Mouse (Mus musculus) CH12.LX (cell line): Measurements from ENCODE around the gene H2-Oa. TPM values are rescaled to one million over a fixed set of nuclear protein-coding genes. Genes with fewer than 3 reads are reported as not detected.

Source experiments
- DNase-seq: peaks from one replicate; pipeline ENCODE4 v3.0.0-alpha.2; 2013; ENCODE audit errors: extremely low read depth
- H3K27ac ChIP-seq: 2 replicates; pipeline ENCODE4 v1.5.1; 2012; ENCODE audit warnings: low read depth, mild to moderate bottlenecking, control low read depth, moderate library complexity; ENCODE audit not compliant: insufficient read depth
- H3K27me3 ChIP-seq: replicated peaks from 2 replicates; pipeline ENCODE3; 2012; ENCODE audit warnings: inconsistent platforms
- H3K36me3 ChIP-seq, 2 experiments: replicated peaks in 1 of 2; 2 replicates each; pipeline versions ENCODE3 to v1.6.1; 2012; ENCODE audit warnings: inconsistent platforms in 1 of 2, low read length in 1 of 2, mild to moderate bottlenecking in 1 of 2, mixed read lengths in 1 of 2, moderate library complexity in 1 of 2; ENCODE audit not compliant: control insufficient read depth in 1 of 2, insufficient read depth in 1 of 2
- H3K4me1 ChIP-seq, 2 experiments: 2 replicates each; pipeline ENCODE4 v1.6.1; 2012; ENCODE audit warnings: inconsistent platforms in 1 of 2, moderate library complexity in 1 of 2; ENCODE audit not compliant: insufficient read depth in 2 of 2, control insufficient read depth in 1 of 2
- H3K4me2 ChIP-seq: 2 replicates; pipeline ENCODE4 v1.6.1; 2012; ENCODE audit warnings: low read depth, mild to moderate bottlenecking, control low read depth; ENCODE audit not compliant: poor library complexity, insufficient read depth, severe bottlenecking
- H3K4me3 ChIP-seq, 3 experiments: fragments of 150-350 bp in 1 of 3; sonication (generic) in 1 of 3; replicated peaks in 1 of 3; 2 replicates each; pipeline versions ENCODE3 to v1.5.1; 2011 to 2012; ENCODE audit warnings: low read depth in 2 of 3, low read length in 2 of 3, mild to moderate bottlenecking in 2 of 3, moderate library complexity in 2 of 3, control low read depth in 1 of 3, improper control_type of control experiment in 1 of 3, inconsistent platforms in 1 of 3, mixed read lengths in 1 of 3; ENCODE audit not compliant: poor library complexity in 1 of 3
- H3K79me2 ChIP-seq: replicated peaks from 2 replicates; pipeline ENCODE4 v1.6.1; 2012; ENCODE audit warnings: mild to moderate bottlenecking, moderate library complexity; ENCODE audit not compliant: control insufficient read depth, poor library complexity, insufficient read depth, severe bottlenecking; ENCODE audit errors: extremely low read depth
- H3K9ac ChIP-seq: 2 replicates; pipeline ENCODE4 v1.6.1; 2012; ENCODE audit warnings: low read depth, mild to moderate bottlenecking, control low read depth, moderate library complexity; ENCODE audit not compliant: insufficient read depth
- H3K9me3 ChIP-seq: replicated peaks from 2 replicates; pipeline ENCODE3; 2012; ENCODE audit warnings: low read length, inconsistent platforms, mixed read lengths
- BHLHE40 ChIP-seq: IDR thresholded peaks from 2 replicates; pipeline ENCODE4 v1.6.1; 2011; ENCODE audit warnings: mild to moderate bottlenecking, low read depth, low read length, improper control_type of control experiment
- CHD1 ChIP-seq: IDR thresholded peaks from 2 replicates; pipeline ENCODE4 v1.6.1; 2012; ENCODE audit warnings: low read depth, low read length, improper control_type of control experiment, inconsistent platforms
- CHD2 ChIP-seq: IDR thresholded peaks from 2 replicates; pipeline ENCODE4 v1.6.1; 2011; ENCODE audit warnings: low read length, improper control_type of control experiment
- E2F4 ChIP-seq: IDR thresholded peaks from 2 replicates; pipeline ENCODE4 v1.6.1; 2011; ENCODE audit warnings: low read depth, low read length, improper control_type of control experiment; ENCODE audit not compliant: insufficient replicate concordance
- ELF1 ChIP-seq: IDR thresholded peaks from 2 replicates; pipeline ENCODE4 v1.6.1; 2014; ENCODE audit warnings: low read depth, mild to moderate bottlenecking, inconsistent platforms, low read length, improper control_type of control experiment
- ETS1 ChIP-seq: conservative IDR thresholded peaks from 2 replicates; pipeline ENCODE4 v1.6.1; 2012; ENCODE audit warnings: low read depth, mild to moderate bottlenecking, inconsistent platforms, low read length, improper control_type of control experiment, moderate library complexity
- GABPA ChIP-seq: IDR thresholded peaks from 2 replicates; pipeline ENCODE4 v1.6.1; 2012; ENCODE audit warnings: low read depth, low read length, improper control_type of control experiment, inconsistent platforms; ENCODE audit not compliant: insufficient replicate concordance
- HCFC1 ChIP-seq: IDR thresholded peaks from 2 replicates; pipeline ENCODE4 v1.6.1; 2012; ENCODE audit warnings: low read depth, mild to moderate bottlenecking, inconsistent platforms, low read length, improper control_type of control experiment
- IRF4 ChIP-seq: IDR thresholded peaks from 2 replicates; pipeline ENCODE4 v1.6.1; 2014; ENCODE audit warnings: low read depth, mild to moderate bottlenecking, inconsistent platforms, low read length, improper control_type of control experiment
- JUN ChIP-seq: IDR thresholded peaks from 2 replicates; pipeline ENCODE4 v1.6.1; 2011; ENCODE audit warnings: low read depth, mild to moderate bottlenecking, low read length, improper control_type of control experiment, moderate library complexity; ENCODE audit not compliant: insufficient read depth
- JUND ChIP-seq: conservative IDR thresholded peaks from 2 replicates; pipeline ENCODE4 v1.6.1; 2011; ENCODE audit warnings: low read depth, low read length, improper control_type of control experiment
- KAT2A ChIP-seq: IDR thresholded peaks from 2 replicates; pipeline ENCODE4 v1.6.1; 2012; ENCODE audit warnings: low read length, improper control_type of control experiment, inconsistent platforms; ENCODE audit not compliant: insufficient replicate concordance
- MAFK ChIP-seq: IDR thresholded peaks from 2 replicates; pipeline ENCODE4 v1.6.1; 2011; ENCODE audit warnings: low read length, improper control_type of control experiment; ENCODE audit not compliant: insufficient replicate concordance
- MAX ChIP-seq: IDR thresholded peaks from 2 replicates; pipeline ENCODE4 v1.6.1; 2011; ENCODE audit warnings: low read length, improper control_type of control experiment
- MAZ ChIP-seq: IDR thresholded peaks from 2 replicates; pipeline ENCODE4 v1.6.1; 2012; ENCODE audit warnings: low read depth, mild to moderate bottlenecking, inconsistent platforms, low read length, improper control_type of control experiment, moderate library complexity
- MEF2A ChIP-seq: IDR thresholded peaks from 2 replicates; pipeline ENCODE4 v1.6.1; 2014; ENCODE audit warnings: low read depth, mild to moderate bottlenecking, inconsistent platforms, low read length, improper control_type of control experiment, borderline replicate concordance
- MXI1 ChIP-seq: IDR thresholded peaks from 2 replicates; pipeline ENCODE4 v1.6.1; 2011; ENCODE audit warnings: mild to moderate bottlenecking, low read depth, low read length, improper control_type of control experiment
- MYC ChIP-seq: IDR thresholded peaks from 2 replicates; pipeline ENCODE4 v1.6.1; 2011; ENCODE audit warnings: low read depth, mild to moderate bottlenecking, improper control_type of control experiment, low read length
- NELFE ChIP-seq: IDR thresholded peaks from 2 replicates; pipeline ENCODE4 v1.6.1; 2011; ENCODE audit warnings: low read depth, low read length, improper control_type of control experiment
- NRF1 ChIP-seq: IDR thresholded peaks from 2 replicates; pipeline ENCODE4 v1.6.1; 2014; ENCODE audit warnings: low read depth, mild to moderate bottlenecking, inconsistent platforms, low read length, improper control_type of control experiment, moderate library complexity
- POLR2A ChIP-seq: IDR thresholded peaks from 2 replicates; pipeline ENCODE4 v1.6.1; 2011; ENCODE audit warnings: low read depth, mild to moderate bottlenecking, improper control_type of control experiment, low read length
- POLR2AphosphoS2 ChIP-seq: IDR thresholded peaks from 2 replicates; pipeline ENCODE4 v1.6.1; 2011; ENCODE audit warnings: low read depth, low read length, improper control_type of control experiment
- SIN3A ChIP-seq: IDR thresholded peaks from 2 replicates; pipeline ENCODE4 v1.6.1; 2012; ENCODE audit warnings: low read length, improper control_type of control experiment, inconsistent platforms
- TBP ChIP-seq: conservative IDR thresholded peaks from 2 replicates; pipeline ENCODE4 v1.6.1; 2011; ENCODE audit warnings: low read depth, low read length, improper control_type of control experiment
- TCF12 ChIP-seq: IDR thresholded peaks from 2 replicates; pipeline ENCODE4 v1.6.1; 2014; ENCODE audit warnings: low read depth, mild to moderate bottlenecking, inconsistent platforms, low read length, improper control_type of control experiment
- UBTF ChIP-seq: IDR thresholded peaks from 2 replicates; pipeline ENCODE4 v1.6.1; 2012; ENCODE audit warnings: low read depth, mild to moderate bottlenecking, inconsistent platforms, low read length, improper control_type of control experiment, moderate library complexity
- USF1 ChIP-seq: IDR thresholded peaks from 2 replicates; pipeline ENCODE4 v1.6.1; 2014; ENCODE audit warnings: low read depth, mild to moderate bottlenecking, inconsistent platforms, low read length, improper control_type of control experiment
- ZKSCAN1 ChIP-seq: IDR thresholded peaks from 2 replicates; pipeline ENCODE4 v1.6.1; 2012; ENCODE audit warnings: low read depth, inconsistent platforms, low read length, improper control_type of control experiment, borderline replicate concordance
- ZMIZ1 ChIP-seq: IDR thresholded peaks from 2 replicates; pipeline ENCODE4 v1.6.1; 2012; ENCODE audit warnings: low read depth, mild to moderate bottlenecking, inconsistent platforms, low read length, improper control_type of control experiment
- ZNF384 ChIP-seq: IDR thresholded peaks from 2 replicates; pipeline ENCODE4 v1.6.1; 2012; ENCODE audit warnings: low read depth, low read length, improper control_type of control experiment, inconsistent platforms
- dilution Hi-C: fragments of 300-500 bp; cut with MboI; formaldehyde crosslinking; loops from 2 replicates; pipeline ENCODE4 v1.14.3; 2020; ENCODE audit warnings: low sequenced_read_pairs; ENCODE audit not compliant: extremely low pct_unique_long_range_greater_than_20kb, extremely low pct_ligation_motif_present
- in situ Hi-C: fragments of 300-500 bp; cut with MboI; formaldehyde crosslinking; loops from 3 replicates; pipeline ENCODE4 v1.14.3; 2019; ENCODE audit warnings: low sequenced_read_pairs, low pct_ligation_motif_present, low pct_unique_long_range_greater_than_20kb, mixed read lengths
- polyA plus RNA-seq: library from polyadenylated mRNA; unstranded; fragments of >175 nt; gene quantifications from 2 replicates; pipeline ENCODE4 v1.2.1, GENCODE M21; 2012; ENCODE audit warnings: low read depth; ENCODE audit not compliant: insufficient read length
- total RNA-seq, 2 experiments: library from RNA; depleted of rRNA; stranded (reverse); fragments of 300-350 nt in 1 of 2; fragments of >200 nt in 1 of 2; gene quantifications; 2 replicates each; pipeline ENCODE4 v1.2.3; 2012 to 2014

H2-Oa gene
- total and polyA plus RNA-seq, 3 experiments: 21.5 to 42.7 (median 40.4) TPM

GRCm38 (mm10) chr17:34119249-34120179, 27.4 kb downstream of the H2-Oa start, which contains the start of gene H2-DMa:
TSS of gene H2-DMa (plus strand) at chr17:34119541.
- peak; percentile 99 for DNase-seq
- TF ChIP-seq SIN3A: no peak; the same call in 1 of the 2 replicates
- TF ChIP-seq ETS1: peak; percentile 48
- TF ChIP-seq MYC: 0 out of 2 replicates have a peak, but pooled peaks have one; percentile 58
- no peak for TF ChIP-seq MAFK
- peak; percentile 30 for TF ChIP-seq MEF2A
- TF ChIP-seq BHLHE40: peak; percentile 90
- TF ChIP-seq TCF12: peak; percentile 95
- TF ChIP-seq UBTF: no peak
- peak; percentile 32; the same call in 1 of the 2 replicates for TF ChIP-seq JUND
- TF ChIP-seq TBP: peak; percentile 96
- peak; percentile 69; the same call in 1 of the 2 replicates for TF ChIP-seq E2F4
- no peak for TF ChIP-seq ZKSCAN1
- TF ChIP-seq POLR2A: peak; percentile 100
- TF ChIP-seq MXI1: no peak; the same call in 1 of the 2 replicates
- peak; percentile 100 for TF ChIP-seq ZMIZ1
- no peak for TF ChIP-seq ZNF384
- TF ChIP-seq MAX: peak; percentile 93
- TF ChIP-seq CHD2: peak; percentile 62
- no peak for TF ChIP-seq GABPA
- peak; percentile 50; the same call in 1 of the 2 replicates for TF ChIP-seq JUN
- peak; percentile 9; the same call in 1 of the 2 replicates for TF ChIP-seq ELF1
- TF ChIP-seq HCFC1: peak; percentile 54
- TF ChIP-seq KAT2A: 0 out of 2 replicates have a peak, but pooled peaks have one; percentile 8
- TF ChIP-seq IRF4: no peak
- TF ChIP-seq POLR2AphosphoS2: peak; percentile 98
- no peak for TF ChIP-seq USF1
- TF ChIP-seq CHD1: no peak; the same call in 1 of the 2 replicates
- TF ChIP-seq NRF1: peak; percentile 90
- TF ChIP-seq NELFE: peak; percentile 100
- peak; percentile 91 for TF ChIP-seq MAZ
- no peaks in the 10 kb centered on the region for H3K27me3 ChIP-seq
- peak within 1 kb of the TSS; percentile 98 for H3K27ac ChIP-seq
- peak within 1 kb of the TSS; percentile 93 to 100 (median 100) for H3K4me3 ChIP-seq
- peaks cover 41 to 50% of the 10 kb centered on the region in 2 experiments for H3K36me3 ChIP-seq
- no peaks in the 10 kb centered on the region for H3K9me3 ChIP-seq
- in situ Hi-C loops: no loop called here
- H3K4me1 ChIP-seq: peaks cover 12 to 28% of the 10 kb centered on the region in 2 experiments
- peak within 1 kb of the TSS; percentile 99 for H3K9ac ChIP-seq
- peak within 1 kb of the TSS; percentile 24 for H3K4me2 ChIP-seq
- dilution Hi-C loops: no loop called here
- H3K79me2 ChIP-seq: peaks cover 57% of the 10 kb centered on the region
